Mouse (Mus musculus): ENCODE measurements around the gene Cracr2a. TPM values are rescaled to one million over a fixed set of nuclear protein-coding genes. Genes with fewer than 3 reads are reported as not detected.
"Not testable (repeated sequence)": the region's sequence is repeated elsewhere in the genome, so short reads cannot be mapped to it uniquely, and the experiment has no call there.

Cracr2a gene
- 1.6 and 1.9 TPM in 2 replicates for polyA plus RNA-seq (2015; fragmentation: Nextera tagmentation; extraction: Ambion mirVana)

DNA sequence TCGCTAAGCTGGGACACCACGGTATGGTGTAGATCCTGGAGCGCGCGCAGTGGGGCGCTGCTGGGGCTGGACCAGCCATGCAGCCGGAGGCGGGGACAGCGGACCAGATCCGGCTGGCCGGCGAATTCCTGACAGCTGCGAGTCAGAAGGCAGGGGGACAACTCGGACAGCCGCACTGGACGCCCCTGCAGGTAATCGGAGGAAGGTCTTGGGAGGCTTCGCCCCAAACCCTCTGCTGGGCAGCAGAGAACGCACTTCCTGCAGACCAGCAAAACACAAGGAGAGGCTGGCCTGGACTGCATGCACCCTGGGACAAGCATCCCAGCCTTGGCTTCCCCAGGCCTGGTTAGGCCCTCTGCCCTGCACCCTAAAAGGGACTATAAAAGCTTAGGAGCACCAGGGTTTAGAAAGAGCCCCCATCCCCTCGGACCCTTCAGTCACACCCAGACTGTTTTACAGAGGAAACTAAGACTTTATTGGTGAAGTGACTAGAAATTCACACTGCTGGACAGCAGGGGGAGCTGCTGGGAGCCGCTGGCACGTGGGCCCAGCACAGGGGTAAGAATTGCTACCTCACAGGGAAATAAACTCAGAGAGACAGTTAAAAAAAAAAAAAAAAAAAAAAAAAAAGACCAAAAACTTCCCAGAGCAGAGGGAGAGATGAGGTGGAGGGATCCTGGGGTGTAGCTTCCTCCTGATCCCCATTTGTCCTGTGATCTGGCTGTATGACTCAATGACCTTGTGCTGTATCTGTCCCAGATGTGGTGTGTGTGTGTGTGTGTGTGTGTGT, at the start of gene Cracr2a:
TSS of gene Cracr2a (plus strand) at position 108 of the 790 bp plus-strand sequence.
- peak within 1 kb of the TSS; percentile 84 for H3K4me2 ChIP-seq (replicated peaks)
- peaks cover 5% of the 10 kb centered on the region for H3K4me1 ChIP-seq
- H3K27me3 ChIP-seq = no peaks in the 10 kb centered on the region
- no peaks in the 10 kb centered on the region for H3K9me3 ChIP-seq
- under 1% methylated on average over 22 of the region's 22 CpGs for WGBS
- peak within 1 kb of the TSS; percentile 66 for H3K9ac ChIP-seq
- H3K4me3 ChIP-seq = peak within 1 kb of the TSS; percentile 54
- no peaks in the 10 kb centered on the region for H3K36me3 ChIP-seq
- peak within 1 kb of the TSS; percentile 63; the same call in 1 of the 2 replicates for H3K27ac ChIP-seq
- peak; percentile 87 for ATAC-seq (ENCODE audit: low FRiP score, low read depth)

- not testable (repeated sequence) for H3K36me3 ChIP-seq; H3K27me3 ChIP-seq; H3K4me1 ChIP-seq; H3K27ac ChIP-seq; H3K4me2 ChIP-seq (replicated peaks); H3K4me3 ChIP-seq; H3K9ac ChIP-seq; ATAC-seq (ENCODE audit: low FRiP score, low read depth)
- 85% methylated on average over 7 of the region's 12 CpGs for WGBS
- peaks cover 13% of the 10 kb centered on the region for H3K9me3 ChIP-seq
Observed at GRCm38 (mm10) chr6:127513776-127514175, 47.4 kb upstream of the Cracr2a start.

- no peak overlapping the region for H3K4me3 ChIP-seq
- WGBS = 68% methylated on average over 8 of the region's 8 CpGs
- no peak for ATAC-seq (ENCODE audit: low FRiP score, low read depth)
- H3K4me2 ChIP-seq (replicated peaks) = no peak overlapping the region
- H3K4me1 ChIP-seq = no peaks in the 10 kb centered on the region
- no peaks in the 10 kb centered on the region for H3K27me3 ChIP-seq
- H3K36me3 ChIP-seq = no peaks in the 10 kb centered on the region
- no peaks in the 10 kb centered on the region for H3K9me3 ChIP-seq
- H3K27ac ChIP-seq = no peak overlapping the region
- H3K9ac ChIP-seq = no peak overlapping the region
Observed at GRCm38 (mm10) chr6:127521176-127521575, 40.0 kb upstream of the Cracr2a start.

- H3K36me3 ChIP-seq = no peaks in the 10 kb centered on the region
- no peak overlapping the region for H3K27ac ChIP-seq
- no peaks in the 10 kb centered on the region for H3K27me3 ChIP-seq
- H3K4me2 ChIP-seq (replicated peaks) = no peak overlapping the region
- H3K9ac ChIP-seq = no peak overlapping the region
- H3K4me1 ChIP-seq = no peaks in the 10 kb centered on the region
- H3K4me3 ChIP-seq = no peak overlapping the region
- ATAC-seq (ENCODE audit: low FRiP score, low read depth) = no peak
- no peaks in the 10 kb centered on the region for H3K9me3 ChIP-seq
- 50% methylated on average over 9 of the region's 9 CpGs for WGBS
Observed at GRCm38 (mm10) chr6:127522326-127522725, 38.8 kb upstream of the Cracr2a start.

GRCm38 (mm10) chr6:127524442-127524841, 36.7 kb upstream of the Cracr2a start:
- Histone ChIP-seq H3K4me3 (no peak overlapping the region), H3K4me2 (replicated peaks) (no peak overlapping the region), H3K36me3 (no peaks in the 10 kb centered on the region), H3K9me3 (no peaks in the 10 kb centered on the region), H3K4me1 (no peaks in the 10 kb centered on the region), H3K9ac (no peak overlapping the region), H3K27ac (no peak overlapping the region), H3K27me3 (peaks cover 4% of the 10 kb centered on the region; the same call in 1 of the 2 replicates)
- WGBS = 33% methylated on average over 8 of the region's 8 CpGs
- ATAC-seq (ENCODE audit: low FRiP score, low read depth) = no peak

GRCm38 (mm10) chr6:127528625-127529024, 32.5 kb upstream of the Cracr2a start:
- Histone ChIP-seq H3K4me2 (replicated peaks) (no peak overlapping the region), H3K4me3 (no peak overlapping the region), H3K36me3 (no peaks in the 10 kb centered on the region), H3K9me3 (no peaks in the 10 kb centered on the region), H3K27me3 (peaks cover 9% of the 10 kb centered on the region; the same call in 1 of the 2 replicates), H3K9ac (no peak overlapping the region), H3K4me1 (no peaks in the 10 kb centered on the region), H3K27ac (no peak overlapping the region)
- no peak for ATAC-seq (ENCODE audit: low FRiP score, low read depth)
- WGBS = 85% methylated on average over 7 of the region's 7 CpGs

- no peaks in the 10 kb centered on the region for H3K4me1 ChIP-seq
- H3K4me2 ChIP-seq (replicated peaks) = no peak overlapping the region
- peaks cover 9% of the 10 kb centered on the region; the same call in 1 of the 2 replicates for H3K27me3 ChIP-seq
- H3K9ac ChIP-seq = no peak overlapping the region
- H3K9me3 ChIP-seq = no peaks in the 10 kb centered on the region
- H3K27ac ChIP-seq = no peak overlapping the region
- H3K4me3 ChIP-seq = no peak overlapping the region
- no peak for ATAC-seq (ENCODE audit: low FRiP score, low read depth)
- WGBS = 73% methylated on average over 2 of the region's 2 CpGs
- no peaks in the 10 kb centered on the region for H3K36me3 ChIP-seq
Observed at GRCm38 (mm10) chr6:127529451-127529850, 31.7 kb upstream of the Cracr2a start.

DNA sequence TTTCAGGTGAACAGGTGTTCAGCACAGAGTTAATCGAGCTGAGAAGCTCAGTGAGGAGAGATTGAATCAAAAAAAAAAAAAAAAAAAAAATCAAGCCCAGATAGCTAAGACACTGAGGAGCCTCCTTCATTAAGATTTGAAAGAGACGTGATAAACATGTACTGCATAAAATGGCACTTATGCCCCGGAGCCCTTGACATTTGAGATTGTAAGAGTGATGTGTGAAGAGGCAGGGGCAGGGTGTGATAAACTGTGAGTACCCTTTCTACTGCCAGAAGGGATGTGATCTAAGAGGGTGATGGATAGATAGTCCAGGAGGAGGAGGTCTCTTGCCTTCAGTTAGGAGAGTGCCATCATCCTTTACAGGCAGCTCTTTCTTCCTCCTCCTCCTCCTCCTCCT, 30.9 kb upstream of the Cracr2a start:
- Histone ChIP-seq H3K27ac (no peak overlapping the region), H3K9ac (no peak overlapping the region), H3K4me3 (no peak overlapping the region), H3K9me3 (no peaks in the 10 kb centered on the region), H3K4me1 (no peaks in the 10 kb centered on the region), H3K4me2 (replicated peaks) (no peak overlapping the region), H3K36me3 (no peaks in the 10 kb centered on the region), H3K27me3 (peaks cover 9% of the 10 kb centered on the region; the same call in 1 of the 2 replicates)
- ATAC-seq (ENCODE audit: low FRiP score, low read depth) = no peak
- WGBS = 55% methylated on average over 3 of the region's 3 CpGs

GRCm38 (mm10) chr6:127531412-127532205, 29.5 kb upstream of the Cracr2a start:
- 0 out of 2 replicates have a peak, but pooled peaks cover under 1% of the 10 kb centered on the region for H3K4me1 ChIP-seq
- H3K9ac ChIP-seq = no peak overlapping the region
- H3K9me3 ChIP-seq = no peaks in the 10 kb centered on the region
- WGBS = 55% methylated on average over 3 of the region's 3 CpGs
- no peak overlapping the region for H3K27ac ChIP-seq
- no peak overlapping the region for H3K4me2 ChIP-seq (replicated peaks)
- no peaks in the 10 kb centered on the region for H3K36me3 ChIP-seq
- no peak for ATAC-seq (ENCODE audit: low FRiP score, low read depth)
- peaks cover 9% of the 10 kb centered on the region; the same call in 1 of the 2 replicates for H3K27me3 ChIP-seq
- H3K4me3 ChIP-seq = no peak overlapping the region

DNA sequence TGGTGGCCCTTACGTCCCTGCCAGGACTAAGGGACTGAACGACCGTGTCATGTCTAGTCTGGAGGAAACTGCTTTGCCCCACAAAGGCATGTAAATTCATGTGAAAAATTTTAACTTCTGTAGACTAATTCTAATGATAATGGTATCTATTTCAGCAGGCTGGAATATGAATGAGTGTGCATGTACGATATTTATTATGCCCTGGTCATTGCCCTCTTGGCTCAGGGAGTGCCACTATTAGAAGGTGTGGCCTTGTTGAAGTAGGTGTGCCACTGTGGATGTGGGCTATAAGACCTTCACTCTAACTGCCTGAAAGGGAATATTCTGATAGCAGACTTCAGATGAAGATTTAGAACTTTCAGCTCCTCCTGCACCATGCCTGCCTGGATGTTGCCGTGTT, 28.8 kb upstream of the Cracr2a start:
- no peak for ATAC-seq (ENCODE audit: low FRiP score, low read depth)
- no peak overlapping the region for H3K27ac ChIP-seq
- peaks cover 9% of the 10 kb centered on the region; the same call in 1 of the 2 replicates for H3K27me3 ChIP-seq
- H3K36me3 ChIP-seq = no peaks in the 10 kb centered on the region
- no peaks in the 10 kb centered on the region for H3K9me3 ChIP-seq
- no peak overlapping the region for H3K4me2 ChIP-seq (replicated peaks)
- 84% methylated on average over 5 of the region's 5 CpGs for WGBS
- 0 out of 2 replicates have a peak, but pooled peaks cover 3% of the 10 kb centered on the region for H3K4me1 ChIP-seq
- no peak overlapping the region for H3K4me3 ChIP-seq
- no peak overlapping the region for H3K9ac ChIP-seq

DNA sequence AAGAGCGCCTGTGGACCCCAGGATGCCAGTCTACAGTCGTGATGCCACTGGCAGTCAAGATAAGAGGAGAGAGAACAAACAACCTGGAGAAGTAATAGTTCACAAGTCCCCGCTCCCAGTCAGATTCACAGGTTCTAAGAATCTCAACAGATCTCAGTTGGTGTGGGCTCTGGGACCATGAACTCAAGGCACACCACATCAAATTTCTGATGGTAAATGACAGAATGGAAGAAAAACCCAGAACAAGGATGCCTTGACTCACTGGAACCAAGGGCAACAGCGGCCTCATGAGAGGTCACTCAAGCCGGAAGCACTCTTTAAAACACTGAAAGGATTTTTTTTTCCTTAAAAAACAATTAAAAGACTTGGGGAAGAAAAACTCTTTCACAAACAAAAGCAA, 27.4 kb upstream of the Cracr2a start:
- Histone ChIP-seq H3K9ac (no peak overlapping the region), H3K27me3 (peaks cover 9% of the 10 kb centered on the region; the same call in 1 of the 2 replicates), H3K36me3 (no peaks in the 10 kb centered on the region), H3K27ac (no peak overlapping the region), H3K9me3 (no peaks in the 10 kb centered on the region), H3K4me2 (replicated peaks) (no peak overlapping the region), H3K4me1 (0 out of 2 replicates have a peak, but pooled peaks cover 3% of the 10 kb centered on the region), H3K4me3 (no peak overlapping the region)
- 80% methylated on average over 5 of the region's 5 CpGs for WGBS
- ATAC-seq (ENCODE audit: low FRiP score, low read depth) = no peak

- Histone ChIP-seq H3K27me3 (peaks cover 16% of the 10 kb centered on the region), H3K27ac (no peak overlapping the region), H3K4me3 (no peak overlapping the region), H3K9ac (no peak overlapping the region), H3K4me2 (replicated peaks) (no peak overlapping the region), H3K9me3 (no peaks in the 10 kb centered on the region), H3K36me3 (no peaks in the 10 kb centered on the region), H3K4me1 (0 out of 2 replicates have a peak, but pooled peaks cover 3% of the 10 kb centered on the region)
- ATAC-seq (ENCODE audit: low FRiP score, low read depth) = no peak
- WGBS = 68% methylated on average over 7 of the region's 7 CpGs
Observed at GRCm38 (mm10) chr6:127537035-127537434, 24.1 kb upstream of the Cracr2a start.

Data from limb, embryonic 13.5 days (tissue).